Mouse (Mus musculus) erythroblast, embryonic 14.5 days (primary cell): ENCODE data around the gene Ice1.

Experiments used
- GATA1 ChIP-seq: IDR thresholded peaks from 2 replicates; pipeline ENCODE4 v1.6.1; 2012; ENCODE audit warnings: low read length, inconsistent platforms, mixed read lengths
- TAL1 ChIP-seq: IDR thresholded peaks from 3 replicates; pipeline ENCODE4 v1.6.1; 2012; ENCODE audit warnings: low read length, inconsistent platforms, mixed read lengths

DNA sequence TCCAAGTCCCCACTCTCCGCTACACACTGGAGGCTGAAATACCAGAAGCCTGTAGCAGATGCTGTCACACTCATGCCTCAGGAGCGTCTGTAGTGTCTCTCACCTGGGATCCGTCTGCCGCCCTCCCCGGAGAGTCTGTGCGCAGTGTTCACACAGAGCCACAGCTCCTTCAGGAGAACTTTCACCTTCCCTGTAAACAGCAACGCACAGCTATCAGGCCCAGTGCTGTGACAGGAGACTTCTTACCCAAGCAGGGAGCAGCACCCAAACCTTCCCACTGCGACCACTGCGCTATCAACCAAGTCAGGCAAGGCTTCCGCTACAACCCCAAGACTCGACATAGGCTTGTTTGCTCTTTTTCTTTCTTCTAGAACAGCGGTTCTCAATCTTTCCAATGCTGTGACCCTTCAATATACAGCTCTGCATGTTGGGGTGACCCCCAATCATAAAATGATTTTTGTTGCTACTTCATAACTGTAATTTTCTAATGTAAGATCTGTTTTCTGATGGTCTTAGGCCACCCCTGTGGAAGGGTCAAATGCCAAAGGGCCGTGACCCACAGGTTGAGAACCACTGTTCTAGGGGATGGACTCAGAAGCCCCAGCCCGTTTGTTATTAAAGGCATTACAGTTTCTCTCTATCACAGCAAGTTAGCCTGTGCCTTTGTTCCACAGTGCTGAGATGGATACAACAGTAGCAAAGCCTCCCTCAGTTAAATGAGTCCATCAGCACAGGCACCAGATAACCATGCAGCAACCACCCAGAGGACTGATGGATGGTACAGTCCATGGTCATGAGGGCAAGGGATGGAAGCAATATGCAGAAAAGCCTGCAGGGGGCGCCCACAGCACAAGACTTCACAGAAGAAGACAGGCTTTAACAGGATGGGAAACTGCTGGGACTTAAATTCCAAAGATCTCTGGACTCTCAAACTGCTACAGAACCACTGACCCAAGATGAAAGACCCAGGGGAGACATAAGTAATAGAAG, 26.7 kb downstream of the Ice1 start:
- TF ChIP-seq GATA1: no peak
- TF ChIP-seq TAL1: no peak
